Mouse (Mus musculus): ENCODE data around the gene Taok1. TPM values are rescaled to one million over a fixed set of nuclear protein-coding genes. Genes with fewer than 3 reads are reported as not detected.
A peak's percentile ranks its signal among the peaks of the same experiment; 100 is the strongest.

The Taok1 gene
- polyA plus RNA-seq, 1 experiment, result 9.2 TPM

GRCm38 (mm10) chr11:77492311-77492871 lies 115.2 kb downstream of the Taok1 start:
- peaks cover 54% of the 10 kb centered on the region for H3K79me2 ChIP-seq (ENCODE audit: control insufficient read depth, insufficient read depth)
- TF ChIP-seq REST (IDR thresholded peaks at IDR 0.05; ENCODE audit: insufficient read depth, insufficient read length) (no peak), TCF3 (IDR thresholded peaks at IDR 0.05; ENCODE audit: insufficient read length, low read depth) (no peak), USF1 (IDR thresholded peaks at IDR 0.05; ENCODE audit: low read depth) (no peak), TCF12 (IDR thresholded peaks at IDR 0.05; ENCODE audit: insufficient read depth, poor library complexity, severe bottlenecking) (no peak), MAX (IDR thresholded peaks at IDR 0.05; ENCODE audit: low read depth) (no peak), MYOG (IDR thresholded peaks at IDR 0.05; ENCODE audit: control insufficient read depth in 1 of 3, insufficient read depth in 1 of 3, insufficient read length in 2 of 3, low read depth in 2 of 3) (no peak), CEBPB (IDR thresholded peaks at IDR 0.05; ENCODE audit: insufficient read depth, poor library complexity, severe bottlenecking) (no peak), POLR2AphosphoS2 (IDR thresholded peaks at IDR 0.05; ENCODE audit: insufficient read length, low read depth) (no peak)
- H3K4me2 ChIP-seq (ENCODE audit: low read depth), result peak overlapping the region; percentile 100
- peak overlapping the region; percentile 82 for H3ac ChIP-seq (ENCODE audit: control insufficient read depth, insufficient read length)
- H3K27me3 ChIP-seq (ENCODE audit: control insufficient read depth, insufficient read depth, insufficient read length), result no peaks in the 10 kb centered on the region
- no peaks in the 10 kb centered on the region for H3K36me3 ChIP-seq (ENCODE audit: control insufficient read depth, insufficient read depth)
- peak overlapping the region; percentile 57 for H3K4me3 ChIP-seq

GRCm38 (mm10) chr11:77491502-77492291 lies 115.9 kb downstream of the Taok1 start:
- peak overlapping the region; percentile 82 for H3ac ChIP-seq (ENCODE audit: control insufficient read depth, insufficient read length)
- H3K4me2 ChIP-seq (ENCODE audit: low read depth), result peak overlapping the region; percentile 100
- H3K27me3 ChIP-seq (ENCODE audit: control insufficient read depth, insufficient read depth, insufficient read length), result no peaks in the 10 kb centered on the region
- TF ChIP-seq E2F4 (IDR thresholded peaks at IDR 0.05; ENCODE audit: insufficient read depth) (no peak), MYOD1 (IDR thresholded peaks at IDR 0.05; ENCODE audit: control insufficient read depth in 1 of 3, insufficient read length in 2 of 3, low read depth in 2 of 3) (peak in 2 of 3 experiments; percentile 49 to 81), TCF3 (IDR thresholded peaks at IDR 0.05; ENCODE audit: insufficient read length, low read depth) (no peak), USF1 (IDR thresholded peaks at IDR 0.05; ENCODE audit: low read depth) (peak; percentile 60), CEBPB (IDR thresholded peaks at IDR 0.05; ENCODE audit: insufficient read depth, poor library complexity, severe bottlenecking) (no peak), POLR2AphosphoS2 (IDR thresholded peaks at IDR 0.05; ENCODE audit: insufficient read length, low read depth) (peak; percentile 51), MYOG (IDR thresholded peaks at IDR 0.05; ENCODE audit: control insufficient read depth in 1 of 3, insufficient read depth in 1 of 3, insufficient read length in 2 of 3, low read depth in 2 of 3) (peak in 2 of 3 experiments; percentile 66 to 82), POLR2A (IDR thresholded peaks at IDR 0.05; ENCODE audit: insufficient read length, low read depth) (peak; percentile 77), MAX (IDR thresholded peaks at IDR 0.05; ENCODE audit: low read depth) (peak; percentile 42), SRF (IDR thresholded peaks at IDR 0.05; ENCODE audit: control insufficient read depth, insufficient read length, low read depth) (no peak), REST (IDR thresholded peaks at IDR 0.05; ENCODE audit: insufficient read depth, insufficient read length) (no peak), TCF12 (IDR thresholded peaks at IDR 0.05; ENCODE audit: insufficient read depth, poor library complexity, severe bottlenecking) (no peak)
- no peaks in the 10 kb centered on the region for H3K36me3 ChIP-seq (ENCODE audit: control insufficient read depth, insufficient read depth)
- peaks cover 54% of the 10 kb centered on the region for H3K79me2 ChIP-seq (ENCODE audit: control insufficient read depth, insufficient read depth)
- H3K4me3 ChIP-seq, result peak overlapping the region; percentile 57

- Histone ChIP-seq H3ac (ENCODE audit: control insufficient read depth, insufficient read length) (no peak overlapping the region), H3K27me3 (ENCODE audit: control insufficient read depth, insufficient read depth, insufficient read length) (no peaks in the 10 kb centered on the region), H3K4me2 (ENCODE audit: low read depth) (peak overlapping the region; percentile 100), H3K36me3 (ENCODE audit: control insufficient read depth, insufficient read depth) (no peaks in the 10 kb centered on the region), H3K4me3 (peak overlapping the region; percentile 57), H3K79me2 (ENCODE audit: control insufficient read depth, insufficient read depth) (peaks cover 54% of the 10 kb centered on the region)
- no peak for TF ChIP-seq TCF3 (IDR thresholded peaks at IDR 0.05; ENCODE audit: insufficient read length, low read depth)
- TF ChIP-seq TCF12 (IDR thresholded peaks at IDR 0.05; ENCODE audit: insufficient read depth, poor library complexity, severe bottlenecking), result no peak
- TF ChIP-seq MYOD1 (IDR thresholded peaks at IDR 0.05; ENCODE audit: control insufficient read depth in 1 of 3, insufficient read length in 2 of 3, low read depth in 2 of 3), result peak in 1 of 3 experiments; percentile 6
Observed at GRCm38 (mm10) chr11:77491123-77491501, 116.5 kb downstream of the Taok1 start.

- TF ChIP-seq MYOD1 (IDR thresholded peaks at IDR 0.05; ENCODE audit: control insufficient read depth in 1 of 3, insufficient read length in 2 of 3, low read depth in 2 of 3) (peak in 2 of 3 experiments; percentile 27 to 29), POLR2AphosphoS2 (IDR thresholded peaks at IDR 0.05; ENCODE audit: insufficient read length, low read depth) (no peak)
- Histone ChIP-seq H3K4me3 (peak overlapping the region; percentile 57), H3K4me2 (ENCODE audit: low read depth) (peak overlapping the region; percentile 100)
Observed at GRCm38 (mm10) chr11:77490451-77490850, 117.2 kb downstream of the Taok1 start.

GRCm38 (mm10) chr11:77489591-77490235 lies 117.9 kb downstream of the Taok1 start, which contains the start of gene Ankrd13b:
TSS of gene Ankrd13b (minus strand) at chr11:77489678.
- TF ChIP-seq POLR2A (IDR thresholded peaks at IDR 0.05; ENCODE audit: insufficient read length, low read depth), result peak; percentile 56
- peak in 1 of 3 experiments; percentile 21 for TF ChIP-seq MYOD1 (IDR thresholded peaks at IDR 0.05; ENCODE audit: control insufficient read depth in 1 of 3, insufficient read length in 2 of 3, low read depth in 2 of 3)
- no peak for TF ChIP-seq E2F4 (IDR thresholded peaks at IDR 0.05; ENCODE audit: insufficient read depth)
- no peak for TF ChIP-seq TCF3 (IDR thresholded peaks at IDR 0.05; ENCODE audit: insufficient read length, low read depth)
- TF ChIP-seq POLR2AphosphoS2 (IDR thresholded peaks at IDR 0.05; ENCODE audit: insufficient read length, low read depth), result peak; percentile 65
- peaks cover 53% of the 10 kb centered on the region for H3K79me2 ChIP-seq (ENCODE audit: control insufficient read depth, insufficient read depth)
- H3K27me3 ChIP-seq (ENCODE audit: control insufficient read depth, insufficient read depth, insufficient read length), result no peaks in the 10 kb centered on the region
- H3ac ChIP-seq (ENCODE audit: control insufficient read depth, insufficient read length), result peak within 1 kb of the TSS; percentile 53
- peak within 1 kb of the TSS; percentile 100 for H3K4me2 ChIP-seq (ENCODE audit: low read depth)
- peak within 1 kb of the TSS; percentile 57 for H3K4me3 ChIP-seq
- H3K36me3 ChIP-seq (ENCODE audit: control insufficient read depth, insufficient read depth), result no peaks in the 10 kb centered on the region

More at GRCm38 (mm10) chr11:77490451-77490850, 117.2 kb downstream of the Taok1 start:
- Histone ChIP-seq H3K79me2 (ENCODE audit: control insufficient read depth, insufficient read depth) (peaks cover 54% of the 10 kb centered on the region), H3K27me3 (ENCODE audit: control insufficient read depth, insufficient read depth, insufficient read length) (no peaks in the 10 kb centered on the region), H3ac (ENCODE audit: control insufficient read depth, insufficient read length) (no peak overlapping the region), H3K36me3 (ENCODE audit: control insufficient read depth, insufficient read depth) (no peaks in the 10 kb centered on the region)

Measured in myocyte (in vitro differentiated cells).